Mouse (Mus musculus) left cerebral cortex, adult 2 months (tissue): ENCODE measurements at regions not wholly inside any gene's neighbourhood (a gene's known extent, or its start where the extent isn't known, plus 50 kb on each side); places are given as distances from the start of the nearest gene placed in this dataset.

Experiments used
- DNase-seq, 2 experiments: peaks; one replicate each; pipeline ENCODE4 v3.0.0; 2021 to 2022; ENCODE audit warnings: low spot score in 2 of 2, mixed read lengths in 1 of 2; ENCODE audit errors: extremely low spot score in 1 of 2
- H3K27ac ChIP-seq: fragments of 200-600 bp; 2 replicates; pipeline ENCODE4 v1.8.1; 2022
- H3K4me3 ChIP-seq: fragments of 200-600 bp; 2 replicates; pipeline ENCODE4 v1.8.1; 2022
- CTCF ChIP-seq: fragments of 200-600 bp; IDR thresholded peaks from 2 replicates; pipeline ENCODE4 v1.8.1; 2022; ENCODE audit warnings: antibody characterized with exemption, mild to moderate bottlenecking, moderate library complexity
- intact Hi-C: fragments of 180-260 bp; cut with DNase I; formaldehyde crosslinking; loops from one replicate; pipeline ENCODE4 v1.15.1; 2025

DNA sequence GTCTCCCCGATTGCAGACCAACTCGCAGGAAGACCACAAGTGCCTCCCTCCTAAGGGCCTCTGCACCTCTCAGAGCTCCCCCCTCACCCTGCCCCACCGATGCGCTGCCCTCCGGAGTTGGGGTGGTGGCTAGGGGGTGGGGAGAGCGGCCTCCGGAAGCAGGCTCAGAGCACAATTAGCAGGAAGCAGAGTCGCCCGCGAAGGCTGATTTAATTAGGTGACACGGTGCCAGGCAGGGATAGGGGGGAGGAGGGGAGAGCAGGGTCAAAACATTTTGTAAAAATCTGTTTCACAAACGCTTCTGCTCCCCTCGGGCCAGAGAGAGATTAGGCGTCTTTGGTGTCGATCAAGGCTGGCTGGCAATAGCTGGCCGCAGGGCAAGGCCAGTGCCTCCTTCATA lies 63.0 kb upstream of the Pax2 start:
- TF ChIP-seq CTCF, result no peak
- H3K4me3 ChIP-seq, result no peak overlapping the region
- no peak overlapping the region for H3K27ac ChIP-seq
- intact Hi-C loops, result no loop called here
- no peak for DNase-seq

DNA sequence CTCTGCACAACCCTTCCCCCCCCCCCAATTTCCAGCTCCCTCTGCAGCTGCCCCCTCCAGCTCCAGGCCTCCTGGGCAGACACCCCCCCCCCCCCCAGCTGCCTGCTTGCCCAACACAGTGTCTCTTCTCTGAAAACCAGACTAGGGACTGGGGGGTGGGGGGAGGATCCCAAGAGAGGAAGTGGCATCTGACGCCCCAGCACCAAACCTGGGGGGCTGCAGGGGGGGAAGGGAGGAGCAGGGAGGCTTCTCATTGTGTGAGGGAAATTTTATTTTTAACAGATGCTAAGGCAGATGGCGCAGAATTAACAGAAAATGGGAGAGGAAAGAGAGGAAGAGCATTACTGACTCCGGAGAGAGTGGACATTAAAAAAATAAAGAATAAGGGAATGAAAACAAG lies 60.5 kb upstream of the Pax2 start:
- Histone ChIP-seq H3K27ac (no peak overlapping the region), H3K4me3 (no peak overlapping the region)
- intact Hi-C loops, result no loop called here
- TF ChIP-seq CTCF, result no peak
- no peak for DNase-seq

DNA sequence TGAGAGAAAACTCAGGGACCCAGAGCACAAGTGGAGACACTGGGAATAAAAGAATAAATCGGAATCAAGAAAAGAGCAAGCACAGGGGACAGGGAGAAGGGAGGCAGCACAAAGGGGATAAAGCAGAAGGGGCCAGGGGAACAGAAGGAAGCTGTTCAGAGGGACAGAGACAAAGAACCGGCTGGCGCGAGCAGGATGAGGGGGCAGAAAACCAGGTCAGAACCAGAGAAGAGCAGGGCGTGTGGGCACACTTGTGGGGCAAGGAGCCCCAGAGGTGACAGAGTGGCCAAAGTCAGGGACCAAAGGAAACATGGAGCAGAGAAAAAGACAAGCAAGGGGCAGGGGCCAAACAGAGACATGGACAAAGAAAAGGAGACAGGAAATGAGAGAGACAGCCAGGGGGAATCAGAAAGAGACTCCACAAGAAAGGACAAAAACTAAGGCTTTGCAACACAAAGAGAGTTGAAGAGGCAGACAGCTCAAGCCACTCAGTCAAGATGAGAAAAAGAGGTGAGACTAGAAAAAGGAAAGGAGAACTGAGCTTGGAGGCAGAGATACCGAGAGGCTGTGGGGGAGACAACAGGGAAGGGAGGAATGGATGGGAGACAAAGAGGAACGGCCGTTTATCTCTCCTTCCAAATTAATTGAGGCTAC lies 59.7 kb upstream of the Pax2 start:
- TF ChIP-seq CTCF, result no peak
- H3K27ac ChIP-seq, result no peak overlapping the region
- intact Hi-C loops, result no loop called here
- no peak for DNase-seq
- no peak overlapping the region for H3K4me3 ChIP-seq

DNA sequence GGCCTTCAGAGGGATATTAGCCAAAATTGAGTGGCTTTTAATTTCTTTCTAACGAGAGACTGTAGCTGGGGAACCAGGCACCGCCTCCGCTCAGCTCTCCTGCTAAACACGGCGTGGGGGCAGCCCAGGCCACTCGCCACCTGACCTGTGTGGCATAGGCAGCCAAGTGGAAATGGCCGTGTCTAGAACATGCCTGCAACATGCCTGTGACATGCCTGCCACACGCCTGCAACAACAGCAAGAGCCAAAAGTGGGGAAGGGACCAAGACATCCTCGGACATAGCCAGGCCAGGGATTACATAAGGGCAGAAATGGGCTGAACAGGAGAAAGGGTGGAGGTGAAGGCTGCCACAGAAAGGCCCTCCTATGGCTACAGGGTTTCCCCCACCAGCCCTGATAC lies 59.1 kb upstream of the Pax2 start:
- DNase-seq, result no peak
- no peak overlapping the region for H3K4me3 ChIP-seq
- TF ChIP-seq CTCF, result no peak
- no peak overlapping the region for H3K27ac ChIP-seq
- intact Hi-C loops, result no loop called here

DNA sequence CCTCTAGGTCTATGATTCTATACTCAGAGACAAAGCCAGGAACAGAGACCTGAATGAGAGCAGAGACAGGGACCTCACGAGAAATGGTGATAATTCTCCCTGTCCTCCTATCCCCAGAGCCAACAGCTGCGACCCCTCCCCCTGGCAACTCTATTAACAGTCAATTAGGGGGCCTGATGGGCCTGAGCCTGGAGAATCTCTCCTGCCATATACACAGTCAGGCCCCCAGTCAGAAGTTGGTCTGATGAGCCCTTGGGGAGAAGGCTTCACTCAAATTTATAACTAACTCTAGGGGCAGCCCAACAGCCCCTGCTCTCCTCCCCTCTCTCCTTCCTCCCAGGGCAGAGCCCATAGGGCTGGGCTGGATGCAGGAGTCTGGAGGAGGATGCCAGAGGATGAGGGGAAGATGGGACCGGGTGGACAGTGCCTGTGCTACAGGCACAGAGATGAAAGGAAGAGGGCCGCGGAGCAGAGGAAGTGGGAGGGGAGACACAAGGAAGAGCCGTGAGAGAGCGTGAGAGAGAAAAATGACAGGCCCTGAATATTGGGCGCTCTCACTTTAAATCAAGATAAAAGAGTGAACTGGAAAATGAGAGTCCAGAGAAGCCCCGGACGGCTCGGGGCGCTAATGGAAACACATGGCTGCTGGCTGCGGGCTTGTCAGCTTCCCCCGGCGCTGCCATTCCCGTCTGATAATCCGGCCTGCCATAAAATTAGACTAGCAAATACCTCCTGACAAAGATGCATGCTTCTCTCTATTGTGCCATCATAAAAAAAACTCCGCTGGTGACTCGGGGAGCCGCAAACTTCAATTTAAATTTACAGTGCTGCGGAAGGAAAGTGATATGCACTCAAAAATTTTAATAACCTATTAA lies 57.2 kb upstream of the Pax2 start:
- no peak overlapping the region for H3K4me3 ChIP-seq

More for the DNA sequence above, 57.2 kb upstream of the Pax2 start:
- H3K27ac ChIP-seq, result no peak overlapping the region
- TF ChIP-seq CTCF, result no peak
- intact Hi-C loops, result no loop called here
- DNase-seq, result no peak
